Mouse (Mus musculus) retina, postnatal 7 days (tissue): ENCODE measurements around the gene Vmn1r226.

Experiments used
- DNase-seq: peaks from one replicate; pipeline ENCODE4 v3.0.0-alpha.2; 2012; ENCODE audit warnings: low read depth, low spot score

Vmn1r226 gene

GRCm38 (mm10) chr17:20682543-20682942 lies at the start of gene Vmn1r226:
TSS of gene Vmn1r226 (plus strand) at chr17:20682843.
- DNase-seq, result no peak

- DNase-seq, result no peak
Measured at GRCm38 (mm10) chr17:20729543-20729942, 46.9 kb downstream of the Vmn1r226 start, which contains the start of gene Vmn1r227. TSS of gene Vmn1r227 (plus strand) at chr17:20729843.
